Mouse (Mus musculus): ENCODE results near the gene Snrpf.

Snrpf gene

DNA sequence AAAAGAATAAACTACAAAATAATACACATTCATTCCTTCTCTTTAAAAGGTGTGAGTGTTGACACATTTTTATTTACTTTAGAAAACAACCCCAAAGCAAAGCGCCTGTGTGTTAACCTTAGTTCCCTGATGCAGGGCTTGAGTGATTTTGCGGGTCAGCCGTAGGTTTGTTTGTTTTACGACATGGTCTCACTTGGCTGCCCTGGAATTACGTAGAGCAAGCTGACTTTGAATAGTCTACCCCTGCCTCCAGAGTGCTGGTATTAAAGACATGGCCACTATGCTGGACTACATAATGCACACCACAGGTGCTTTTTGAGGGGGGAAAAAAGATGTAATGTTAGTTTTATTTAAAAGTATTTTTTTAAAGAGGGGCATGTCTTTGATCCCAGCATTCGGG is 50.7 kb downstream of the Snrpf start:
- in situ Hi-C loops (cut with MseI, MboI), result no loop called here

DNA sequence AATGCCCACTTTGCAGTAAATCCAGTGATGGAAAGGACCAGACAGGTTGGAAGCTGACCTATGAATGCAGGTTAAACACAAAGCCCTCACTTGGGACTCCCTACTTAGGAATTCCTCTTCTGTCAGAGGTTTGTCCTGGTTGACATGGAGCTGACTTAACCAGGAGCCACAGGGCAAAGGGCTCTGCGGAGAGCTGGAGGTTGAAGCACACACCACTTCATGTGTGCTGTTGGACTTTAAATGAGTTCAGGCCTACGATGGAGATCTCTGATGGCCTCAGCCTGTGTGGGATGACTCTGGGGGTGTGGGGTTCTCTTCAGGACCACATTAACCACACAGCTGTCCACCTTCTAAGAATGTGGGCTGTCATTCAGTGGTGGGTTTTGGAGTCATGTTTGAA is 51.2 kb downstream of the Snrpf start:
- in situ Hi-C loops (cut with MseI, MboI), result no loop called here

Measured in mouse trophoblast stem cell (cell line).